Mouse (Mus musculus) heart, adult 2 months (tissue): Measurements from ENCODE around the gene Ranbp9. TPM values are rescaled to one million over a fixed set of nuclear protein-coding genes. Genes with fewer than 3 reads are reported as not detected.

ENCODE experiments used
- DNase-seq, 2 experiments: peaks; one replicate each; pipeline ENCODE4 v3.0.0; 2021
- H3K27ac ChIP-seq: fragments of 200-600 bp; 2 replicates; pipeline ENCODE4 v1.8.1; 2022
- H3K27me3 ChIP-seq: fragments of 200-500 bp; 2 replicates; pipeline ENCODE4 v1.6.1; 2012; ENCODE audit warnings: mild to moderate bottlenecking, low read length, inconsistent platforms, mixed read lengths; ENCODE audit not compliant: control insufficient read depth, insufficient read depth
- H3K36me3 ChIP-seq: fragments of 200-500 bp; 2 replicates; pipeline ENCODE4 v1.6.1; 2012; ENCODE audit warnings: low read length, inconsistent platforms; ENCODE audit not compliant: control insufficient read depth, insufficient read depth
- H3K4me1 ChIP-seq: fragments of 200-500 bp; 2 replicates; pipeline ENCODE4 v1.6.1; 2011; ENCODE audit warnings: low read length; ENCODE audit not compliant: control insufficient read depth, insufficient read depth
- H3K4me3 ChIP-seq: fragments of 200-600 bp; 2 replicates; pipeline ENCODE4 v1.8.1; 2022
- H3K79me2 ChIP-seq: fragments of 200-500 bp; replicated peaks from 2 replicates; pipeline ENCODE4 v1.6.1; 2012; ENCODE audit warnings: mild to moderate bottlenecking, inconsistent platforms, low read length, moderate library complexity, mixed read lengths; ENCODE audit not compliant: control insufficient read depth, insufficient read depth
- H3K9ac ChIP-seq: fragments of 200-500 bp; 2 replicates; pipeline ENCODE4 v1.6.1; 2012; ENCODE audit warnings: low read depth, mild to moderate bottlenecking, control low read depth, inconsistent platforms, low read length, mixed read lengths
- CTCF ChIP-seq: fragments of 200-600 bp; IDR thresholded peaks from 2 replicates; pipeline ENCODE4 v1.8.1; 2022; ENCODE audit warnings: antibody characterized with exemption, mild to moderate bottlenecking, moderate library complexity
- EP300 ChIP-seq: fragments of 200-500 bp; IDR thresholded peaks from 2 replicates; pipeline ENCODE4 v1.6.1; 2011; ENCODE audit warnings: low read depth, low read length, control low read depth; ENCODE audit not compliant: insufficient read depth
- POLR2A ChIP-seq: fragments of 200-500 bp; IDR thresholded peaks from 2 replicates; pipeline ENCODE4 v1.6.1; 2011; ENCODE audit warnings: mild to moderate bottlenecking, low read depth, low read length, control low read depth; ENCODE audit not compliant: insufficient read depth
- WGBS: fragments of 180-500 bp; shearing (Covaris S2); methylation state at CpG from one replicate; pipeline ENCODE4 v1.1.7; 2018; 5-methylcytosine and 5-hydroxymethylcytosine counted together
- intact Hi-C: fragments of 180-260 bp; cut with DNase I; formaldehyde crosslinking; loops from one replicate; pipeline ENCODE4 v1.15.1; 2025
- polyA plus RNA-seq: library from polyadenylated mRNA; depleted of rRNA; stranded (reverse); fragments of >200 nt; gene quantifications from 2 replicates; pipeline ENCODE4 v1.2.3, GENCODE M21; 2012
- total RNA-seq, 2 experiments: library from RNA; stranded (reverse); gene quantifications; 2 replicates each; pipeline ENCODE4 v1.2.3; 2021

The Ranbp9 gene
- total and polyA plus RNA-seq, 3 experiments = 16.1 to 44.2 (median 42.2) TPM

DNA sequence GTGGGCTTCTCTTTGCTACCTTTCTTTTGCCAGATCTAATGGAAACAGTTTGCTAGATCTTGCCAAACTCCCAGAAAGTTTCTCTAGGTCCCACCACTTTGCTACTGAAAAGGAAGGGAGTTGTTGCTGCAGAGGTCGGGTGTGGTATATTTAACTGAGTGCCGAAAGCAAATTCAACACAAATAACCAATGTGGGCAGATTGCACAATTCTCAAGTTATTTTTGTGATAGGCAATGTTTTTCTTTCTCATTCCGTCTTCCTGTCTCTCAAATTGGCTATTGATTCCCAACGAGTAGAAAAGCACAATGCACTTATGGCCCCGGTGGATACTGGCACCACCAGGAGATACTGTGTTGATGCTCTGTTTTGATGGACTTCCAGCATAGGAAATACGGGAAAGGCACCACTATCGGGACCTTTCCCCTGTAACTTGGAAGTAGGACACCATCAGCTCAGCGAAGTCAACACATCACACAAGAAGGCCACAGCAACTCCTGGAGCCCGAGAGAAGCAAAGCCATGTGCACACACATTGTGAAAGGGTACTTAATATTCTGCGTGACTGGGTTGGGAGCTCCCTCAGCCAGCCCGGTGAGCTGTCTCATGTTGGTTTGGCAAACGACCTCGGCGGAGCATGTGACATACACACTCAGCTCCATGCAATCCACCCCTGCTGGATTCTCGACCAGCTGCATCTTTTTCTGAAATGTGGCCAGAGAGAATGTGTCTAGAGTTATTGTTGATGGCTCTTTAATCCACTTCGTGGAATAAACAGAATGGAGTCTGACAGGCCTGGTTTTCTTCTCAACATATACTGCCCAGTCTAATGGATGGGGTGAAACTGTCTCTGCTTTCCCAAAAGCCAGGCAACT is 43.6 kb upstream of the Ranbp9 start:
- peak overlapping the region; percentile 78 for H3K27ac ChIP-seq
- intact Hi-C loops = no loop called here
- no peaks in the 10 kb centered on the region for H3K27me3 ChIP-seq
- no peak overlapping the region for H3K9ac ChIP-seq
- H3K79me2 ChIP-seq = no peaks in the 10 kb centered on the region
- TF ChIP-seq POLR2A (no peak; the same call in 1 of the 2 replicates), CTCF (peak; percentile 22; the same call in 1 of the 2 replicates), EP300 (peak; percentile 64; the same call in 1 of the 2 replicates)
- peaks cover 17% of the 10 kb centered on the region for H3K4me1 ChIP-seq
- peak; percentile 64 to 79 for DNase-seq
- no peak overlapping the region for H3K4me3 ChIP-seq
- 19% methylated on average over 16 of the region's 16 CpGs for WGBS
- H3K36me3 ChIP-seq = no peaks in the 10 kb centered on the region; the same call in 1 of the 2 replicates

DNA sequence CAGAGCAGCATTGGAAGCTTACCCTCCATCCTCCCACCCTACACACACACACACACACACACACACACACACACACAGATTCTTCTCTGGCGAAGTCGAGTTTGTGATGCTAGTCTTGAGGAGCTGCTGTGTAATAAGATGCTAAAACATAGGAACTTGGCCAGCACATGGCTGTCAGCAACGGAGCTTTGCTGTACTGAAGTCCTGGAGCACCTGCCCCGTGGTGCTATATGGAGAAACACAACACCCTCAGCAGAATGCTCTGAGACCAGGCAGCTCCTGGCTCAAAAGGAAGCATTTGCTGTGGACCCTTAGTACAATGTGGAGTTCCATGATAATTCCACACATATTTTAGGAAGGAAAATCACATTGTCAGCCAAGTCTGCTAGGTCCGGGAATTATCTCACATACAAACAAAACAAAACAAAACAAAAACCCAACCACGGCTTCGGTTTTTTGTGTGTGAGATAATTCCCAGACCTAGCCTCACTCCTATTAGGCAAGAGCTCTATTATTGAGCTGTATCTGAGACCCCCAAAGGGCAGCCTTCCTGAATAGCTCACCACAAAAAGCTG is 42.9 kb upstream of the Ranbp9 start:
- peak in 1 of 2 experiments; percentile 17 for DNase-seq
- no peak overlapping the region for H3K9ac ChIP-seq

DNA sequence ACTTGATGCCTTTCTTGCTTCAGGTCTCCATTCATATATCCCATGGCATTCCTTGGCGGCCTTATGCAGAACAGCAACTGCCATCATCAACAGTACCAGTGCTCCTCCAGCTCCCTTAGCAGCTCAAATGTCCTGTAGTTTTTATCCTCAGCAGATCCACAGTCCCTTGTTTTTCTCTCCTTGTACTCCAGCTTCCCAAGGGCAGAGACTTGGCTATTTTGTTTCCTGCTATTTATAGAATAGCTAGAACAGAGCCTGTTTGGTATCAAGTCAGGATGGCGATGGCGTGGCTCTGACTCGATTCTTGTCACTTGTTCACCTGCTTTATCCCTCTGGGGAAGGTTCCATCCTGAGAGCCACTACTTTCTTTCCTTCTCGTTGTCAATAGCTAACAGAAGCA is 40.9 kb upstream of the Ranbp9 start:
- peaks cover 18% of the 10 kb centered on the region for H3K4me1 ChIP-seq
- H3K36me3 ChIP-seq = no peaks in the 10 kb centered on the region; the same call in 1 of the 2 replicates
- 59% methylated on average over 5 of the region's 5 CpGs for WGBS
- H3K79me2 ChIP-seq = no peaks in the 10 kb centered on the region
- no peak overlapping the region for H3K4me3 ChIP-seq
- intact Hi-C loops = no loop called here
- no peak overlapping the region for H3K9ac ChIP-seq
- DNase-seq = peak in 1 of 2 experiments; percentile 14
- peak overlapping the region; percentile 81 for H3K27ac ChIP-seq
- no peaks in the 10 kb centered on the region for H3K27me3 ChIP-seq
- TF ChIP-seq EP300 (no peak), POLR2A (no peak), CTCF (no peak)

More for the DNA sequence above, 42.9 kb upstream of the Ranbp9 start:
- Histone ChIP-seq H3K27ac (peak overlapping the region; percentile 78), H3K4me3 (no peak overlapping the region), H3K79me2 (no peaks in the 10 kb centered on the region), H3K4me1 (peaks cover 17% of the 10 kb centered on the region), H3K27me3 (no peaks in the 10 kb centered on the region), H3K36me3 (no peaks in the 10 kb centered on the region; the same call in 1 of the 2 replicates)
- 25% methylated on average over 7 of the region's 7 CpGs for WGBS
- intact Hi-C loops = no loop called here
- TF ChIP-seq POLR2A (no peak; the same call in 1 of the 2 replicates), EP300 (0 out of 2 replicates have a peak, but pooled peaks have one; percentile 17), CTCF (no peak)

DNA sequence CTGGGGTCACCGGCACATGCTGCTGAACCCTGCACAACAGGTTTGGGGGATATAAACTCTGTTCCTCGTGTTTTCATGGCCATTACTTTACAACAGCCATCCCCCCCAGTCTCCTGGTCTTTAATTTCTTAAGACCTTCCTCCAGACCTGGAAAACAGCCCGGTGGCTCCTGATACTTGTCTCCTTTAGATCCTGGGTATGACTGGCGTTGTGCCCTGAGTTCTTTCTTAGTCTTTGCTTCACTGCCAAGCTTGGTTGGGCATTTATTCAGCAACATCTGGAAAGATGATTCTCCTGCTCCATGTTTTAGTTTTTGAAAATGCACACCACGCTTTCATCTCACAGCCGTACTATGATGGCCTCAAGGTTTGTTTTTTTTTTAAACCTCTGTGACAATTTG is 38.2 kb upstream of the Ranbp9 start:
- H3K9ac ChIP-seq = no peak overlapping the region
- WGBS = 65% methylated on average over 6 of the region's 6 CpGs
- H3K36me3 ChIP-seq = no peaks in the 10 kb centered on the region
- no peak overlapping the region for H3K27ac ChIP-seq
- no peak for TF ChIP-seq CTCF
- no peak for TF ChIP-seq POLR2A
- no peak for TF ChIP-seq EP300
- H3K4me1 ChIP-seq = peaks cover 8% of the 10 kb centered on the region
- no peaks in the 10 kb centered on the region for H3K27me3 ChIP-seq
- intact Hi-C loops = no loop called here
- DNase-seq = no peak
- no peak overlapping the region for H3K4me3 ChIP-seq
- H3K79me2 ChIP-seq = no peaks in the 10 kb centered on the region

DNA sequence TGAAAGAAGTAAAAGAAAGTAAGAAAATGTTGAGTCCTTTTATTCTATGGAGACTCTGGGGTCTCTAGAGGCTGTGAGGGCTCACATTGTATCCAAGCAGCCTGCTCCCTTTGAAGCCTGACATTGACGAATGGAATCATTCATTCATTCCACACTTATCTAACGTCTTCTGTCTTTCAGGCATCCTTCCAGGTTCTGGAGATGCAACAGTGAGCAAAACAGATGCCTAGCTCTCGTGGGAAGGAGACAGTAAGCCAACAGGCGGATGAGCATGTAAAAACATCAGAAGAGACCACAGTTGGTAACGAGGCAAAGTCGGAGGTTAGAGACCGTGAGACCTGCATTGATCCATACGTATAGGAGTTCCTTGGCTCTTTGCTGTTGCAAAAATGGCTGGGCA is 36.3 kb upstream of the Ranbp9 start:
- H3K27ac ChIP-seq = no peak overlapping the region; the same call in 1 of the 2 replicates

More for the DNA sequence above, 36.3 kb upstream of the Ranbp9 start:
- H3K4me3 ChIP-seq = no peak overlapping the region
- H3K36me3 ChIP-seq = no peaks in the 10 kb centered on the region
- H3K4me1 ChIP-seq = peaks cover 3% of the 10 kb centered on the region
- WGBS = 64% methylated on average over 8 of the region's 8 CpGs
- TF ChIP-seq CTCF (no peak), EP300 (no peak)
- H3K27me3 ChIP-seq = no peaks in the 10 kb centered on the region
- intact Hi-C loops = no loop called here
- H3K79me2 ChIP-seq = no peaks in the 10 kb centered on the region
- no peak for DNase-seq
- no peak overlapping the region for H3K9ac ChIP-seq
